Mouse (Mus musculus) cortical plate, adult 2 months (tissue): Measurements from ENCODE around the gene 1700029F12Rik.

ENCODE experiments used
- CTCF ChIP-seq: fragments of 200-500 bp; IDR thresholded peaks from 2 replicates; pipeline ENCODE4 v1.5.1; 2011; ENCODE audit warnings: mild to moderate bottlenecking, control low read depth, low read length; ENCODE audit not compliant: insufficient read depth; ENCODE audit errors: extremely low read depth
- POLR2A ChIP-seq: fragments of 200-500 bp; IDR thresholded peaks from 2 replicates; pipeline ENCODE4 v1.6.1; 2011; ENCODE audit warnings: mild to moderate bottlenecking, low read length, control low read depth; ENCODE audit not compliant: insufficient read depth; ENCODE audit errors: extremely low read depth

GRCm38 (mm10) chr13:97068151-97068550 is 34.0 kb upstream of the 1700029F12Rik start:
- no peak for TF ChIP-seq CTCF
- no peak for TF ChIP-seq POLR2A
